Mouse (Mus musculus): ENCODE data around the gene Uvssa. TPM values are rescaled to one million over a fixed set of nuclear protein-coding genes. Genes with fewer than 3 reads are reported as not detected.

Gene Uvssa
- total RNA-seq, 1 experiment = 4.7 TPM

DNA sequence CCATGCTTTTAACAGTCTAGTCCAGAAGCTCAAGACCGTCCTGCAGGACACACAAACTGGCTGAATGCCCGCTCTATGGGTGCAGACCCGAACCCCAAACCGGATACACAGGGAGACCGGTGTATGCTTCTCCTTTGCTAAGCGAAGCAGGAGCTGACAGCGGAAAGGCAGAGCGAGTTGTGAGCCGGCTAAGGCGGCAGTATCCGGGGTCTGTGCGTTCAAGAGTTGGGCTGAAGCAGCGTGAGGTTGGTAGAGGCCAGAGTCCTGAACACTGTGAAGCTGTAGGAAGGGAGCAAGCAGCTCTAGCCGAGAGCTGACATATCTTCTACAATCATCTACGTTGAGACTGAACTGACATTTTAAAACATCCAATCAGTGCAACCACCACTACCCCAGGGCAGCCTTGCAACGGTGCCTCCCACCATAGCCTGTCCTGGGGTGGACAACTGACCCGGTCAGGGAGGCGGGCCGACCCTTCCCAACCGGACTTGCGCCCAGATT, 498 bp upstream of the Uvssa start:
- no peaks in the 10 kb centered on the region for H3K9me3 ChIP-seq (ENCODE audit: control insufficient read depth, insufficient read depth, low read depth, low read length)
- H3K36me3 ChIP-seq (ENCODE audit: control insufficient read depth, insufficient read depth, low read length, poor library complexity, severe bottlenecking) = peaks cover 7% of the 10 kb centered on the region
- H3K27ac ChIP-seq (ENCODE audit: insufficient read depth, low read depth, low read length, poor library complexity, severe bottlenecking) = no peak overlapping the region
- peaks cover 2 to 6% of the 10 kb centered on the region in 2 experiments; a peak in 1 of 4 replicates for H3K4me1 ChIP-seq (ENCODE audit: control insufficient read depth in 2 of 2, insufficient read depth in 2 of 2, low read length in 2 of 2, poor library complexity in 1 of 2)
- peak overlapping the region; percentile 73 for H3K9ac ChIP-seq (ENCODE audit: insufficient read depth, low read depth, low read length, poor library complexity, severe bottlenecking)
- in situ Hi-C loops (cut with MboI; ENCODE audit: low sequenced_read_pairs in 2 of 2, unreplicated experiment in 2 of 2) = loop anchor here (5.0 to 25.0 kb wide), 3 partner anchors 101 to 209 kb away; partner anchors contain the start of gene Ctbp1 (in 1 of the 2)
- TF ChIP-seq ZC3H11A (IDR thresholded peaks at IDR 0.05; ENCODE audit: borderline replicate concordance, low read depth, low read length) (no peak), ZNF384 (IDR thresholded peaks at IDR 0.05; ENCODE audit: low read depth, low read length) (no peak), CHD2 (IDR thresholded peaks at IDR 0.05; ENCODE audit: low read depth, low read length) (no peak), MAFK (IDR thresholded peaks at IDR 0.05; ENCODE audit: insufficient read depth, low read depth, low read length) (no peak), HCFC1 (IDR thresholded peaks at IDR 0.05; ENCODE audit: borderline replicate concordance, insufficient read depth, low read length) (no peak)
- no peak for DNase-seq (ENCODE audit: low read depth, low spot score)
- peak overlapping the region; percentile 61 to 79 for H3K4me3 ChIP-seq (ENCODE audit: insufficient read depth in 1 of 2, low read depth in 1 of 2, low read length in 2 of 2, poor library complexity in 1 of 2, severe bottlenecking in 1 of 2)

DNA sequence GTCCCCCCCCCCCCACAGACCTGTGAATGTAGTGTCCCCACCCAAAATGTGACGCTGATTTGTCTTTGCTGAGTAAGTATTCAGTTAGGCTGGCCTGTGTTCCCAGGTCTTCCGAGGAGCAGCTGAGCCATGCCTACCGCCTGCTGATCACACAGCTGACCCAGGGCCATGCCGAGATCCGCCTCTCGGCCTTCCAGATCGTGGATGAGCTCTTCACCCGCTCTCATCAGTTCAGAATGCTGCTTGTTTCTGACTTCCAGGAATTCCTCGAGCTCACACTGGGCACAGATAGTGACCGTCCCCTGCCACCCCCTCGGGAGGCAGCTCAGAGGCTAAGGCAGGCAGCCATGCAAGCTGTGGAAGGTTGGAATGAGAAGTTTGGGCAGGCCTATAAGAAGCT, 9.2 kb downstream of the Uvssa start:
- no peak for DNase-seq (ENCODE audit: low read depth, low spot score)
- Histone ChIP-seq H3K4me3 (ENCODE audit: insufficient read depth in 1 of 2, low read depth in 1 of 2, low read length in 2 of 2, poor library complexity in 1 of 2, severe bottlenecking in 1 of 2) (no peak overlapping the region), H3K4me1 (ENCODE audit: control insufficient read depth in 2 of 2, insufficient read depth in 2 of 2, low read length in 2 of 2, poor library complexity in 1 of 2) (peaks cover 0 to 4% of the 10 kb centered on the region in 2 experiments; a peak in 1 of 4 replicates), H3K27ac (ENCODE audit: insufficient read depth, low read depth, low read length, poor library complexity, severe bottlenecking) (no peak overlapping the region), H3K9me3 (ENCODE audit: control insufficient read depth, insufficient read depth, low read depth, low read length) (no peaks in the 10 kb centered on the region), H3K9ac (ENCODE audit: insufficient read depth, low read depth, low read length, poor library complexity, severe bottlenecking) (no peak overlapping the region), H3K36me3 (ENCODE audit: control insufficient read depth, insufficient read depth, low read length, poor library complexity, severe bottlenecking) (peaks cover 5% of the 10 kb centered on the region; the same call in 1 of the 2 replicates)
- TF ChIP-seq CHD2 (IDR thresholded peaks at IDR 0.05; ENCODE audit: low read depth, low read length) = no peak
- no peak for TF ChIP-seq MAFK (IDR thresholded peaks at IDR 0.05; ENCODE audit: insufficient read depth, low read depth, low read length)
- TF ChIP-seq HCFC1 (IDR thresholded peaks at IDR 0.05; ENCODE audit: borderline replicate concordance, insufficient read depth, low read length) = no peak
- no peak for TF ChIP-seq ZNF384 (IDR thresholded peaks at IDR 0.05; ENCODE audit: low read depth, low read length)
- in situ Hi-C loops (cut with MboI; ENCODE audit: low sequenced_read_pairs in 2 of 2, unreplicated experiment in 2 of 2) = loop anchor here in 1 of 2 experiments (25.0 kb wide), 1 partner anchor 200 kb away; no protein-coding TSS in a partner anchor

DNA sequence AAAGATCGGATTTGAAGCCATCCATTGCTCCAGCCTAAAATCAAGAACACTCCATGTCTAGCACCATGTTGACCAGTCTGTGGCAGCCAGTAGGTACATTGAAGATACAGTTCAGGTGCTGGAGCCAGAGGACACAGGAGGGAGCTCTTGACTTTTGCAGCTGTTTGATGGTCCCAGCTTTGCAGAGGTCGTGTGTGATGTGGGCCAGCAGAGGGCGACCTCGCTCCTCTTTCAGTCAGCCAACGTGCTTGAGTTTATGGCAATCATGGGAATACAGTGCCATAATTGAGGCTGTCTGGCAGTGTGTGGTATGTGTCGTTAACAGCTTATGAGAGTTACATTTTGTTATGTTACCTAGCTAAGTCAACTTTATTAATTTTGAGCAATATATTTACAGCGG, 15.5 kb downstream of the Uvssa start:
- Histone ChIP-seq H3K4me1 (ENCODE audit: control insufficient read depth in 2 of 2, insufficient read depth in 2 of 2, low read length in 2 of 2, poor library complexity in 1 of 2) (no peaks in the 10 kb centered on the region), H3K36me3 (ENCODE audit: control insufficient read depth, insufficient read depth, low read length, poor library complexity, severe bottlenecking) (peaks cover 5% of the 10 kb centered on the region; the same call in 1 of the 2 replicates), H3K4me3 (ENCODE audit: insufficient read depth in 1 of 2, low read depth in 1 of 2, low read length in 2 of 2, poor library complexity in 1 of 2, severe bottlenecking in 1 of 2) (no peak overlapping the region), H3K9me3 (ENCODE audit: control insufficient read depth, insufficient read depth, low read depth, low read length) (no peaks in the 10 kb centered on the region), H3K9ac (ENCODE audit: insufficient read depth, low read depth, low read length, poor library complexity, severe bottlenecking) (no peak overlapping the region), H3K27ac (ENCODE audit: insufficient read depth, low read depth, low read length, poor library complexity, severe bottlenecking) (no peak overlapping the region)
- TF ChIP-seq CHD2 (IDR thresholded peaks at IDR 0.05; ENCODE audit: low read depth, low read length) (no peak), ZC3H11A (IDR thresholded peaks at IDR 0.05; ENCODE audit: borderline replicate concordance, low read depth, low read length) (peak; percentile 94)
- DNase-seq (ENCODE audit: low read depth, low spot score) = peak; percentile 57
- in situ Hi-C loops (cut with MboI; ENCODE audit: low sequenced_read_pairs in 2 of 2, unreplicated experiment in 2 of 2) = loop anchor here (5.0 to 25.0 kb wide), 2 partner anchors 193 to 198 kb away; no protein-coding TSS in a partner anchor

DNA sequence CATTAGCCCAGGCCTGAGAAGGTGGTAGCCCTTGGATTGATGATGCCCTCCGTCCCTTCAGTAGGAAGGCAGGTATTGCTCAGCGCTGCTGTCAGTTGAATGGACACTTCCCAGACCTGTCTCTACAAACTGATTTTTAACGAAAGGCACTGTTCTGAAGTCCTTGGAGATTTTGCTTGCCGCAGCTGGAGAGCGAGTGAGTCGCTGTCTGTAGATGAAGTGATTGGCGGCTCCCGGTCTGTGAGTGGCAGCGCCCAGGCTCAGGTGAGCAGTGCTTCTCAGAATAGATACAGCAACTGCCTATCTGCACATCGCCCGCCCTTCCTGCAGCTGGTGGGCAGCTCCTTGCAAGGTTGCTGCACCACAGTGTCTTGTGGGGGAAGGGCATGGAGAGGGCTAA, 17.3 kb downstream of the Uvssa start:
- no peaks in the 10 kb centered on the region for H3K4me1 ChIP-seq (ENCODE audit: control insufficient read depth in 2 of 2, insufficient read depth in 2 of 2, low read length in 2 of 2, poor library complexity in 1 of 2)
- H3K36me3 ChIP-seq (ENCODE audit: control insufficient read depth, insufficient read depth, low read length, poor library complexity, severe bottlenecking) = peaks cover 2% of the 10 kb centered on the region; the same call in 1 of the 2 replicates
- TF ChIP-seq MAFK (IDR thresholded peaks at IDR 0.05; ENCODE audit: insufficient read depth, low read depth, low read length) (no peak), HCFC1 (IDR thresholded peaks at IDR 0.05; ENCODE audit: borderline replicate concordance, insufficient read depth, low read length) (no peak), ZNF384 (IDR thresholded peaks at IDR 0.05; ENCODE audit: low read depth, low read length) (no peak), CHD2 (IDR thresholded peaks at IDR 0.05; ENCODE audit: low read depth, low read length) (no peak), ZC3H11A (IDR thresholded peaks at IDR 0.05; ENCODE audit: borderline replicate concordance, low read depth, low read length) (no peak)
- no peak for DNase-seq (ENCODE audit: low read depth, low spot score)
- no peaks in the 10 kb centered on the region for H3K9me3 ChIP-seq (ENCODE audit: control insufficient read depth, insufficient read depth, low read depth, low read length)
- H3K27ac ChIP-seq (ENCODE audit: insufficient read depth, low read depth, low read length, poor library complexity, severe bottlenecking) = no peak overlapping the region
- no peak overlapping the region for H3K9ac ChIP-seq (ENCODE audit: insufficient read depth, low read depth, low read length, poor library complexity, severe bottlenecking)
- no peak overlapping the region for H3K4me3 ChIP-seq (ENCODE audit: insufficient read depth in 1 of 2, low read depth in 1 of 2, low read length in 2 of 2, poor library complexity in 1 of 2, severe bottlenecking in 1 of 2)
- in situ Hi-C loops (cut with MboI; ENCODE audit: low sequenced_read_pairs in 2 of 2, unreplicated experiment in 2 of 2) = loop anchor here in 1 of 2 experiments (25.0 kb wide), 1 partner anchor 192 kb away; no protein-coding TSS in a partner anchor
